ENCODE assay signal across 9 mouse cellular contexts in genomic region chr14:52003981-52004495, GRCm38 (mm10). TPM values are rescaled to one million over a fixed set of nuclear protein-coding genes. Genes with fewer than 3 reads are reported as not detected.
DNase-seq lines count a peak whose midpoint lies in the region; ATAC-seq lines count a peak whose summit lies in the region.
"Had no signal": no experiment of that assay in that cellular context is flagged by ENCODE, and none has a peak within 500 bp of the region (broad histone marks: within the 10 kb centered on the region; RNA-seq: fewer than 3 reads in every experiment).

No protein-coding gene starts in this region.

- H3K4me3 ChIP-seq in embryonic facial prominence, embryonic 10.5 days: peak overlapping the region; percentile 21; the same call in 1 of the 2 replicates
- H3K4me3 ChIP-seq in hindbrain, embryonic 16.5 days (ENCODE audit: low read length): peak overlapping the region; percentile 12; the same call in 1 of the 2 replicates

- no peaks in the 10 kb centered on the region for H3K9me3 ChIP-seq in embryonic facial prominence, embryonic 10.5 days
- H3K9me3 ChIP-seq in hindbrain, embryonic 16.5 days (ENCODE audit: control insufficient read depth, low read length): no peaks in the 10 kb centered on the region

- ATAC-seq in hindbrain, embryonic 16.5 days: peak; percentile 88
- peak; percentile 38 for ATAC-seq in megakaryocyte, adult 5-6 weeks (ENCODE audit: poor library complexity, severe bottlenecking)
- no peak for ATAC-seq in monocyte, adult 5-6 weeks (replicated peaks; ENCODE audit: insufficient number of reproducible peaks, low FRiP score, low TSS enrichment, poor library complexity, severe bottlenecking)

- peaks cover 32% of the 10 kb centered on the region for H3K4me1 ChIP-seq in embryonic facial prominence, embryonic 10.5 days
- peaks cover 33% of the 10 kb centered on the region for H3K4me1 ChIP-seq in hindbrain, embryonic 16.5 days (ENCODE audit: control insufficient read depth, insufficient read depth, low read depth, low read length)

- H3K27ac ChIP-seq in embryonic facial prominence, embryonic 10.5 days (replicated peaks): peak overlapping the region; percentile 21
- peak overlapping the region; percentile 92 for H3K27ac ChIP-seq in hindbrain, embryonic 16.5 days (ENCODE audit: low read depth, low read length)

- intact Hi-C loops in gastrocnemius, postnatal 36 days (cut with DNase I): no loop called here

- H3K27me3 ChIP-seq in embryonic facial prominence, embryonic 10.5 days (replicated peaks; ENCODE audit: low read depth, poor library complexity, severe bottlenecking): no peaks in the 10 kb centered on the region
- no peaks in the 10 kb centered on the region for H3K27me3 ChIP-seq in hindbrain, embryonic 16.5 days (replicated peaks; ENCODE audit: control insufficient read depth, insufficient read depth, low read length)

- WGBS in embryonic facial prominence, embryonic 10.5 days: 44% methylated on average over 16 of the region's 16 CpGs
- 7% methylated on average over 15 of the region's 16 CpGs for WGBS in hindbrain, embryonic 16.5 days

- H3K4me2 ChIP-seq in hindbrain, embryonic 16.5 days (ENCODE audit: low read length): peak overlapping the region; percentile 47

- peaks cover 96% of the 10 kb centered on the region for H3K36me3 ChIP-seq in embryonic facial prominence, embryonic 10.5 days (replicated peaks)
- peaks cover 44% of the 10 kb centered on the region for H3K36me3 ChIP-seq in hindbrain, embryonic 16.5 days (ENCODE audit: control insufficient read depth, insufficient read depth, low read length)

- DNase-seq in lung, postnatal 10 days: peak; percentile 25
- DNase-seq in lung, postnatal 14 days: no peak
- DNase-seq in embryonic facial prominence, embryonic 10.5 days (ENCODE audit: low spot score): peak; percentile 55
- DNase-seq in right cerebral cortex, postnatal 36 days (ENCODE audit: low spot score in 2 of 2): peak; percentile 79 to 88
- no peak for DNase-seq in gastrocnemius, postnatal 36 days

- H3K9ac ChIP-seq in hindbrain, embryonic 16.5 days (ENCODE audit: low read depth, low read length): peak overlapping the region; percentile 42

RNA-seq across cellular contexts. Expression of gene Tmem253, which starts 11.4 kb away (rescaled TPM):
- polyA plus RNA-seq in embryonic facial prominence, embryonic 10.5 days (2016; fragmentation: Nextera tagmentation; extraction: Ambion mirVana): 0.65 and 0.72 TPM in 2 replicates
- 0.39 and 0.51 TPM in 2 replicates for polyA plus RNA-seq in hindbrain, embryonic 16.5 days (2015; fragmentation: Nextera tagmentation; extraction: Ambion mirVana)
- total RNA-seq in megakaryocyte, adult 5-6 weeks (2015): not detected in 2 replicates
- total RNA-seq in megakaryocyte, adult 5-6 weeks (2017): not detected in 2 replicates
- total RNA-seq in monocyte, adult 5-6 weeks (2017): 0.97 TPM in 1 of 3 replicates, not detected in the others
- 1 to 10 TPM; 1.3 to 1.5 TPM for total RNA-seq in gastrocnemius, postnatal 36 days (2021)

RNA-seq across cellular contexts. Expression of gene Zfp219, which starts 16.5 kb away (rescaled TPM):
- 57.5 and 63.2 TPM in 2 replicates for polyA plus RNA-seq in embryonic facial prominence, embryonic 10.5 days (2016; fragmentation: Nextera tagmentation; extraction: Ambion mirVana)
- polyA plus RNA-seq in hindbrain, embryonic 16.5 days (2015; fragmentation: Nextera tagmentation; extraction: Ambion mirVana): 23.7 and 28.0 TPM in 2 replicates
- total RNA-seq in megakaryocyte, adult 5-6 weeks (2015): 3.7 and 4.4 TPM in 2 replicates
- total RNA-seq in megakaryocyte, adult 5-6 weeks (2017): 4.7 and 5.1 TPM in 2 replicates
- 7.1 to 11.0 TPM (median 8.5 TPM) in 3 replicates for total RNA-seq in monocyte, adult 5-6 weeks (2017)
- 10 to 100 TPM in 1 of 2 experiments, 1 to 10 TPM in 1; 9.7 to 12.4 TPM for total RNA-seq in gastrocnemius, postnatal 36 days (2021)

RNA-seq across cellular contexts. Expression of gene Arhgef40, which starts 19.5 kb away (rescaled TPM):
- polyA plus RNA-seq in embryonic facial prominence, embryonic 10.5 days (2016; fragmentation: Nextera tagmentation; extraction: Ambion mirVana): 151 and 163 TPM in 2 replicates
- 63.4 and 74.4 TPM in 2 replicates for polyA plus RNA-seq in hindbrain, embryonic 16.5 days (2015; fragmentation: Nextera tagmentation; extraction: Ambion mirVana)
- 1.7 and 2.6 TPM in 2 replicates for total RNA-seq in megakaryocyte, adult 5-6 weeks (2015)
- 2.2 and 5.1 TPM in 2 replicates for total RNA-seq in megakaryocyte, adult 5-6 weeks (2017)
- total RNA-seq in monocyte, adult 5-6 weeks (2017): 2.5 to 9.0 TPM (median 3.2 TPM) in 3 replicates
- 10 to 100 TPM; 13.9 to 18.5 TPM for total RNA-seq in gastrocnemius, postnatal 36 days (2021)

RNA-seq across cellular contexts. Expression of gene Olfr221, which starts 38.2 kb away (rescaled TPM):
- not detected in 2 replicates for polyA plus RNA-seq in embryonic facial prominence, embryonic 10.5 days (2016; fragmentation: Nextera tagmentation; extraction: Ambion mirVana)
- not detected in 2 replicates for polyA plus RNA-seq in hindbrain, embryonic 16.5 days (2015; fragmentation: Nextera tagmentation; extraction: Ambion mirVana)
- total RNA-seq in megakaryocyte, adult 5-6 weeks (2015): not detected in 2 replicates
- total RNA-seq in megakaryocyte, adult 5-6 weeks (2017): not detected in 2 replicates
- not detected in 3 replicates for total RNA-seq in monocyte, adult 5-6 weeks (2017)
- not detected for total RNA-seq in gastrocnemius, postnatal 36 days (2021)
- polyA plus RNA-seq: stomach, embryonic 14.5 days had no signal

Comparison
In these comparisons a context has a peak if more than half of its experiments do, and no peak if none do; other contexts are left out.
1. DNase-seq: peak in lung, postnatal 10 days (single experiment), embryonic facial prominence, embryonic 10.5 days (single experiment) and right cerebral cortex, postnatal 36 days (2 of 2); none in lung, postnatal 14 days (single experiment) and gastrocnemius, postnatal 36 days (0 of 2).